Mouse (Mus musculus): ENCODE measurements at regions not wholly inside any gene's neighbourhood (a gene's known extent, or its start where the extent isn't known, plus 50 kb on each side); places are given as distances from the start of the nearest gene placed in this dataset.

DNA sequence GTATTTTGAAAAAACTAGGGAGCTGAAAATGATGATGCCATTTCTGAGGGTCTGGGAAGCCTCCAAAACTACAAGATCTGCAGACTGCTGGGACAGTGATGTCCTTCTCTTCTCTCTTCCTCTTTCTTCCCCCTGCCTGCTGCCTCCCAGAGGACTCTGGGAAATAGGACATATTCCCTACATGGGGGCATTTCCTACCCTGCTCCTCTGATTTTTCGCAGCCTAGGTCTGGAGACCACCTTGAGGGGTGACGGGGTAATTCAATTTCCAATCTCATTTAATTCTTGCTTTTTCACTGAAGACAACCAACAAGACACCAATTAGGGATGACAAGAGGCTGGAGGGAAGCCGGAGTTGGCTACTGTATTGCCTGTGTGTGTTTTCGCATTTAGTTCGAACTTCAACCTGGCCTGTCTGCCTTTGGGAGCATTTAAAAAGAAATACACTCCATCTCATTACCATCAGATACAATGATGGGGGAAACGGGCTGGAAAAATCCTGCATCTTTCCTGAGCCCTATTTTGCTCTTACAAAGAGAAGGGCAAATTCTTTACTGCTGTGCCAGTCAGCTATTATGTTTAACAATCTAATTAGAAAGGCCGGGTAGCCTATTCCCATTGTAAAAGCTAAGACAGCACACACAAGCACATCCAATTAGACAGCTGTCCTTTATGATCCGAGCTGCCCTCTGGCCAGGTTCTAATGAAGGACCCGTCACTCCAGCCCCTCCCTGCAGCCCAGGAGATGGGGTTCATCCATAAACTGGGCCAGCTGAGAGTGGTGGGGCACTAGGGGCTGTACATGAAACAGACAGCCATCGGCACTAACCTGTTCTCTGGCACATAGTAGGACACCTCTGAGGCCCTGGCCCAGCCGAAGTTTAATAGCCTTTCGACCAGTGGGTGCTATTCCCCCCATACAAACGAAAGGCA is 505.0 kb downstream of the 1700129C05Rik start:
- no peaks in the 10 kb centered on the region for H3K79me3 ChIP-seq (ENCODE audit: low read depth)
- no peak overlapping the region for H3ac ChIP-seq (ENCODE audit: control insufficient read depth, insufficient read length, low read depth)
- H3K4me3 ChIP-seq (ENCODE audit: insufficient read depth, poor library complexity, severe bottlenecking) = no peak overlapping the region
- no peaks in the 10 kb centered on the region for H3K79me2 ChIP-seq (ENCODE audit: control insufficient read depth, insufficient read depth)
- no peak for TF ChIP-seq MYOD1 (IDR thresholded peaks at IDR 0.05; ENCODE audit: control insufficient read depth, insufficient read length, low read depth)
- no peaks in the 10 kb centered on the region for H3K27me3 ChIP-seq (ENCODE audit: control insufficient read depth, insufficient read depth, insufficient read length)
- H3K36me3 ChIP-seq (ENCODE audit: control insufficient read depth, insufficient read depth) = no peaks in the 10 kb centered on the region

DNA sequence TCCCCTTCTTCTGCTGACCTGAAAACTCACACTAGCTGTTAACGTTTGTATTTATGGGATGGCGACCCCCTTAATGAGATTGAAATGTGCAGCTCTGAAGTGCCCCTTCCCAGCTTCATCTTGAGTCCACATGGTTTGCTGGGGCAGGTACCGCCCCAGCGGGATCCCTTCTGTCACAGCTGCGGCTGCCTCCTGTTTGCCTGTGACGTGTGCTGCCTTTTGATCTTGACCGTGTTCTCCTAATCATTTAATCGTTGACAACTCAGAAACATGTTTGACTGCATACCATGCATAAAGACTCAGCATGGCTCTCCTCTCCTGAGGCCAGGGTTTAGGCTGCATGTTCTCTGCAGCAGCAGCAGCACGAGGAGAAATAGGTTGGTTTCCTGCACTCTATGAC is 511.5 kb downstream of the 1700129C05Rik start:
- Histone ChIP-seq H3K79me3 (ENCODE audit: low read depth) (no peaks in the 10 kb centered on the region), H3K4me3 (ENCODE audit: insufficient read depth, poor library complexity, severe bottlenecking) (no peak overlapping the region), H3K27me3 (ENCODE audit: control insufficient read depth, insufficient read depth, insufficient read length) (no peaks in the 10 kb centered on the region), H3K36me3 (ENCODE audit: control insufficient read depth, insufficient read depth) (no peaks in the 10 kb centered on the region), H3ac (ENCODE audit: control insufficient read depth, insufficient read length, low read depth) (no peak overlapping the region), H3K79me2 (ENCODE audit: control insufficient read depth, insufficient read depth) (no peaks in the 10 kb centered on the region)
- TF ChIP-seq CTCF (IDR thresholded peaks at IDR 0.05; ENCODE audit: control insufficient read depth, insufficient read depth, insufficient read length) (no peak), MAX (IDR thresholded peaks at IDR 0.05) (no peak), MYOD1 (IDR thresholded peaks at IDR 0.05; ENCODE audit: control insufficient read depth, insufficient read length, low read depth) (no peak), FOSL1 (IDR thresholded peaks at IDR 0.05; ENCODE audit: insufficient read depth, low read length, poor library complexity, severe bottlenecking) (no peak), CEBPB (IDR thresholded peaks at IDR 0.05; ENCODE audit: low read depth) (no peak), USF1 (IDR thresholded peaks at IDR 0.05; ENCODE audit: low read depth) (no peak), MYOG (IDR thresholded peaks at IDR 0.05; ENCODE audit: control insufficient read depth, extremely low read depth, insufficient read length) (no peak)

DNA sequence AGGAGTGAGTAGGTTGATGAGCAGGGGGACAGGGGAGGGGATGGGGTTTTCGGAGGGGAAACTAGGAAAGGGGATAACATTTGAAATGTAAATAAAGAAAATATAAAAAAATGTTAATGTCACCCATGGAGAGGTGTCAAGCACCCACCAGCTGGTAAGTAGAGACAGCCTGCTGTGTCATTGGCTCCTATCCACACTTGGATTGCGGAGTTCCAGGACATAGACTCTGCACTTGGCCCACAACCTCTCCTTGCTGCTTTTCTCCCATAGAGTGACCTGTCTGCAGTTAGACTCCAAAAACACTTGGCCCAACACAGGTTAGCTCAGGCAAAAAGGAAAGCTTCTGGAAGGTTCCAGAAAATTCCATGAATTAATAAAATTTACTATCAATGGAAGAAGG is 514.4 kb downstream of the 1700129C05Rik start:
- Histone ChIP-seq H3K36me3 (ENCODE audit: control insufficient read depth, insufficient read depth) (no peaks in the 10 kb centered on the region), H3K4me3 (ENCODE audit: insufficient read depth, poor library complexity, severe bottlenecking) (no peak overlapping the region), H3K79me3 (ENCODE audit: low read depth) (no peaks in the 10 kb centered on the region), H3ac (ENCODE audit: control insufficient read depth, insufficient read length, low read depth) (no peak overlapping the region), H3K27me3 (ENCODE audit: control insufficient read depth, insufficient read depth, insufficient read length) (no peaks in the 10 kb centered on the region), H3K79me2 (ENCODE audit: control insufficient read depth, insufficient read depth) (no peaks in the 10 kb centered on the region)
- TF ChIP-seq MYOG (IDR thresholded peaks at IDR 0.05; ENCODE audit: control insufficient read depth, extremely low read depth, insufficient read length) (no peak), CTCF (IDR thresholded peaks at IDR 0.05; ENCODE audit: control insufficient read depth, insufficient read depth, insufficient read length) (no peak), MYOD1 (IDR thresholded peaks at IDR 0.05; ENCODE audit: control insufficient read depth, insufficient read length, low read depth) (no peak), FOSL1 (IDR thresholded peaks at IDR 0.05; ENCODE audit: insufficient read depth, low read length, poor library complexity, severe bottlenecking) (no peak), CEBPB (IDR thresholded peaks at IDR 0.05; ENCODE audit: low read depth) (no peak), MAX (IDR thresholded peaks at IDR 0.05) (no peak), USF1 (IDR thresholded peaks at IDR 0.05; ENCODE audit: low read depth) (no peak)

DNA sequence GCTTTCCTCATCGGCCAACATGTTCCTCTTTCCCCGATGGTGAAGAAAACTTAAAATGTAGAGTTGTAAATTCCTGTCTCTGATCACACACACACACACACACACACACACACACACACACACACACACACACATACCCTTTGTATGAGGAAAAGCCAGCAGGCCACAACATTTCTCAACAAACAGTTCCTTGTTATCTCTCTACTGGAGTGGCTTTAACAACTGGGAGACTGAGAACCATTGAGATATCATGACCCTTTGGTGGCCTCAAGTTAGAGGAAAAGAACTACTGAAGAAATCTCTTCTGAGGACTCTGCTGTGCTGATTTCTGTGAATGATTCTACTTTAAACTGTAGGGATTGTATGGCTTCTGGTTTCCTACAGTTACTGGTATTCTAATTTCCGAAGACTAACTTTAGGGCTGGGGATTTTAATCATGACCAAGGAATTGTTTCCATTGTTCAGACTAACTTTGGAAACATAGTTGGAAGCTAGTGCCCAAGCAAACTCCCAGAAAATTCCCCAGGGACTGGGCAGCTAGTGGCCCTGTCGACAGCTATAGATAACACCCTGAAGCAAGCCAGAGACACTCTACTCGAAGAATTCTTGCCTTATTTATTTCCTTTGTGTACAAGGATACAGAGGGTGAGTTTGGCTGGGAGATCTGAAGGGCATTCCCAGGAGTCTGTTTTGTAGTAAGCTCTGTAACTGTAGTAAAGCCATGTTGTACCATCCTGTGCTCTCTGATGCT is 516.0 kb downstream of the 1700129C05Rik start:
- no peaks in the 10 kb centered on the region for H3K27me3 ChIP-seq (ENCODE audit: control insufficient read depth, insufficient read depth, insufficient read length)
- H3K4me3 ChIP-seq (ENCODE audit: insufficient read depth, poor library complexity, severe bottlenecking) = no peak overlapping the region
- TF ChIP-seq FOSL1 (IDR thresholded peaks at IDR 0.05; ENCODE audit: insufficient read depth, low read length, poor library complexity, severe bottlenecking) (no peak), CEBPB (IDR thresholded peaks at IDR 0.05; ENCODE audit: low read depth) (no peak), MYOD1 (IDR thresholded peaks at IDR 0.05; ENCODE audit: control insufficient read depth, insufficient read length, low read depth) (no peak), MYOG (IDR thresholded peaks at IDR 0.05; ENCODE audit: control insufficient read depth, extremely low read depth, insufficient read length) (no peak), CTCF (IDR thresholded peaks at IDR 0.05; ENCODE audit: control insufficient read depth, insufficient read depth, insufficient read length) (no peak), MAX (IDR thresholded peaks at IDR 0.05) (no peak), USF1 (IDR thresholded peaks at IDR 0.05; ENCODE audit: low read depth) (no peak)
- H3K36me3 ChIP-seq (ENCODE audit: control insufficient read depth, insufficient read depth) = no peaks in the 10 kb centered on the region
- no peaks in the 10 kb centered on the region for H3K79me3 ChIP-seq (ENCODE audit: low read depth)
- no peak overlapping the region for H3ac ChIP-seq (ENCODE audit: control insufficient read depth, insufficient read length, low read depth)
- no peaks in the 10 kb centered on the region for H3K79me2 ChIP-seq (ENCODE audit: control insufficient read depth, insufficient read depth)

DNA sequence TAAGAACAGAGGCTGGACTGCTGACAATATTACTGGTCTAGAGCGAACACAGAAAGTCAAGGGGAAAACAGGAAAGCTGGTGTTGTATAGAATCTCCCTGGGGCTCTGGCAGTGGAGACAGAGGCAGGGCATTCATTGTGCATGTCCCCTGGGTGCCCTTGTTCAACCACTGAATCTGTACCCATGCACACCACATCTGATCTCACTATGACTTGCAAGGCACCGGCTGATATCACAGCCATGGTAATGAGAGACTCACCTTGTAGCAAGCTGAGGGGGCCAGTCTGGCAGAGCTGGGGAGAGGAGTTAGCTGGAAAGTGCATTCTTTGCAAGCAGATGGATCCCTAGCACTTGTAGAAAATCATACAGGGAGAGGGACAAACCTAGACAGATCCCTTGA is 522.5 kb downstream of the 1700129C05Rik start:
- Histone ChIP-seq H3ac (ENCODE audit: control insufficient read depth, insufficient read length, low read depth) (no peak overlapping the region), H3K27me3 (ENCODE audit: control insufficient read depth, insufficient read depth, insufficient read length) (no peaks in the 10 kb centered on the region), H3K79me2 (ENCODE audit: control insufficient read depth, insufficient read depth) (no peaks in the 10 kb centered on the region), H3K36me3 (ENCODE audit: control insufficient read depth, insufficient read depth) (no peaks in the 10 kb centered on the region), H3K79me3 (ENCODE audit: low read depth) (no peaks in the 10 kb centered on the region), H3K4me3 (ENCODE audit: insufficient read depth, poor library complexity, severe bottlenecking) (no peak overlapping the region)
- TF ChIP-seq CTCF (IDR thresholded peaks at IDR 0.05; ENCODE audit: control insufficient read depth, insufficient read depth, insufficient read length) = no peak
- no peak for TF ChIP-seq MAX (IDR thresholded peaks at IDR 0.05)
- TF ChIP-seq USF1 (IDR thresholded peaks at IDR 0.05; ENCODE audit: low read depth) = no peak
- no peak for TF ChIP-seq MYOD1 (IDR thresholded peaks at IDR 0.05; ENCODE audit: control insufficient read depth, insufficient read length, low read depth)
- no peak for TF ChIP-seq MYOG (IDR thresholded peaks at IDR 0.05; ENCODE audit: control insufficient read depth, extremely low read depth, insufficient read length)

Measured in C2C12 (cell line).